Mouse (Mus musculus): ENCODE data around the gene Slc16a14. TPM values are rescaled to one million over a fixed set of nuclear protein-coding genes. Genes with fewer than 3 reads are reported as not detected.
A peak's percentile ranks its signal among the peaks of the same experiment; 100 is the strongest.

The Slc16a14 gene
- polyA plus RNA-seq, 1 experiment from 2014 or later: 0.09 TPM

GRCm38 (mm10) chr1:84943549-84943948 is 8.6 kb upstream of the Slc16a14 start:
- no peak for ATAC-seq (replicated peaks; ENCODE audit: insufficient number of reproducible peaks, low FRiP score, low TSS enrichment)
- Histone ChIP-seq H3K9ac (ENCODE audit: low read depth, low read length) (no peak overlapping the region), H3K27me3 (ENCODE audit: control insufficient read depth, insufficient read depth, low read length) (no peaks in the 10 kb centered on the region), H3K9me3 (replicated peaks; ENCODE audit: control insufficient read depth, low read length) (no peaks in the 10 kb centered on the region; the same call in 1 of the 2 replicates), H3K4me2 (no peak overlapping the region), H3K27ac (ENCODE audit: low read depth, low read length) (no peak overlapping the region), H3K4me3 (ENCODE audit: low read depth, low read length) (no peak overlapping the region), H3K4me1 (ENCODE audit: control insufficient read depth, insufficient read depth, low read length) (no peaks in the 10 kb centered on the region), H3K36me3 (ENCODE audit: control insufficient read depth, insufficient read depth, low read length) (no peaks in the 10 kb centered on the region)
- 95% methylated on average over 4 of the region's 4 CpGs for WGBS (ENCODE audit: insufficient replicate concordance)

GRCm38 (mm10) chr1:84942666-84943065 is 7.7 kb upstream of the Slc16a14 start:
- no peak for ATAC-seq (replicated peaks; ENCODE audit: insufficient number of reproducible peaks, low FRiP score, low TSS enrichment)
- H3K4me1 ChIP-seq (ENCODE audit: control insufficient read depth, insufficient read depth, low read length): no peaks in the 10 kb centered on the region

GRCm38 (mm10) chr1:84940322-84940721 is 5.4 kb upstream of the Slc16a14 start:
- Histone ChIP-seq H3K9ac (ENCODE audit: low read depth, low read length) (no peak overlapping the region), H3K9me3 (replicated peaks; ENCODE audit: control insufficient read depth, low read length) (no peaks in the 10 kb centered on the region; the same call in 1 of the 2 replicates), H3K36me3 (ENCODE audit: control insufficient read depth, insufficient read depth, low read length) (no peaks in the 10 kb centered on the region), H3K27me3 (ENCODE audit: control insufficient read depth, insufficient read depth, low read length) (peaks cover 11% of the 10 kb centered on the region), H3K27ac (ENCODE audit: low read depth, low read length) (no peak overlapping the region), H3K4me1 (ENCODE audit: control insufficient read depth, insufficient read depth, low read length) (no peaks in the 10 kb centered on the region), H3K4me2 (no peak overlapping the region), H3K4me3 (ENCODE audit: low read depth, low read length) (no peak overlapping the region)
- WGBS (ENCODE audit: insufficient replicate concordance): 82% methylated on average over 2 of the region's 2 CpGs
- ATAC-seq (replicated peaks; ENCODE audit: insufficient number of reproducible peaks, low FRiP score, low TSS enrichment): no peak

More at GRCm38 (mm10) chr1:84942666-84943065, 7.7 kb upstream of the Slc16a14 start:
- no peaks in the 10 kb centered on the region for H3K27me3 ChIP-seq (ENCODE audit: control insufficient read depth, insufficient read depth, low read length)
- no peak overlapping the region for H3K4me3 ChIP-seq (ENCODE audit: low read depth, low read length)
- H3K9me3 ChIP-seq (replicated peaks; ENCODE audit: control insufficient read depth, low read length): no peaks in the 10 kb centered on the region; the same call in 1 of the 2 replicates
- H3K36me3 ChIP-seq (ENCODE audit: control insufficient read depth, insufficient read depth, low read length): no peaks in the 10 kb centered on the region
- H3K4me2 ChIP-seq: no peak overlapping the region
- no peak overlapping the region for H3K9ac ChIP-seq (ENCODE audit: low read depth, low read length)
- H3K27ac ChIP-seq (ENCODE audit: low read depth, low read length): no peak overlapping the region

- Histone ChIP-seq H3K4me3 (ENCODE audit: low read depth, low read length) (no peak overlapping the region), H3K4me2 (no peak overlapping the region), H3K4me1 (ENCODE audit: control insufficient read depth, insufficient read depth, low read length) (no peaks in the 10 kb centered on the region), H3K27ac (ENCODE audit: low read depth, low read length) (no peak overlapping the region), H3K27me3 (ENCODE audit: control insufficient read depth, insufficient read depth, low read length) (peaks cover 14% of the 10 kb centered on the region), H3K36me3 (ENCODE audit: control insufficient read depth, insufficient read depth, low read length) (no peaks in the 10 kb centered on the region), H3K9me3 (replicated peaks; ENCODE audit: control insufficient read depth, low read length) (no peaks in the 10 kb centered on the region; the same call in 1 of the 2 replicates), H3K9ac (ENCODE audit: low read depth, low read length) (no peak overlapping the region)
- ATAC-seq (replicated peaks; ENCODE audit: insufficient number of reproducible peaks, low FRiP score, low TSS enrichment): no peak
- WGBS (ENCODE audit: insufficient replicate concordance): 76% methylated on average over 4 of the region's 4 CpGs
Measured at GRCm38 (mm10) chr1:84939466-84939865, 4.5 kb upstream of the Slc16a14 start.

- Histone ChIP-seq H3K4me3 (ENCODE audit: low read depth, low read length) (no peak overlapping the region), H3K36me3 (ENCODE audit: control insufficient read depth, insufficient read depth, low read length) (no peaks in the 10 kb centered on the region), H3K4me2 (no peak overlapping the region), H3K27ac (ENCODE audit: low read depth, low read length) (no peak overlapping the region), H3K9ac (ENCODE audit: low read depth, low read length) (no peak overlapping the region), H3K4me1 (ENCODE audit: control insufficient read depth, insufficient read depth, low read length) (no peaks in the 10 kb centered on the region), H3K27me3 (ENCODE audit: control insufficient read depth, insufficient read depth, low read length) (peaks cover 26% of the 10 kb centered on the region), H3K9me3 (replicated peaks; ENCODE audit: control insufficient read depth, low read length) (no peaks in the 10 kb centered on the region)
- WGBS (ENCODE audit: insufficient replicate concordance): 85% methylated on average over 19 of the region's 19 CpGs
- no peak for ATAC-seq (replicated peaks; ENCODE audit: insufficient number of reproducible peaks, low FRiP score, low TSS enrichment)
Measured at GRCm38 (mm10) chr1:84936716-84937510, 2.0 kb upstream of the Slc16a14 start.

GRCm38 (mm10) chr1:84935668-84936067 is 734 bp upstream of the Slc16a14 start:
- ATAC-seq (replicated peaks; ENCODE audit: insufficient number of reproducible peaks, low FRiP score, low TSS enrichment): no peak
- no peak overlapping the region for H3K4me2 ChIP-seq
- WGBS (ENCODE audit: insufficient replicate concordance): 69% methylated on average over 9 of the region's 9 CpGs

GRCm38 (mm10) chr1:84934151-84934502 is 807 bp downstream of the Slc16a14 start:
- no peaks in the 10 kb centered on the region for H3K9me3 ChIP-seq (replicated peaks; ENCODE audit: control insufficient read depth, low read length)
- H3K9ac ChIP-seq (ENCODE audit: low read depth, low read length): no peak overlapping the region
- peaks cover 26% of the 10 kb centered on the region for H3K27me3 ChIP-seq (ENCODE audit: control insufficient read depth, insufficient read depth, low read length)
- H3K4me1 ChIP-seq (ENCODE audit: control insufficient read depth, insufficient read depth, low read length): no peaks in the 10 kb centered on the region
- ATAC-seq (replicated peaks; ENCODE audit: insufficient number of reproducible peaks, low FRiP score, low TSS enrichment): peak; percentile 18; the same call in 1 of the 2 replicates
- no peak overlapping the region for H3K27ac ChIP-seq (ENCODE audit: low read depth, low read length)
- H3K4me2 ChIP-seq: peak overlapping the region; percentile 95
- WGBS (ENCODE audit: insufficient replicate concordance): under 1% methylated on average over 12 of the region's 12 CpGs
- peak overlapping the region; percentile 59 for H3K4me3 ChIP-seq (ENCODE audit: low read depth, low read length)
- H3K36me3 ChIP-seq (ENCODE audit: control insufficient read depth, insufficient read depth, low read length): no peaks in the 10 kb centered on the region

More at GRCm38 (mm10) chr1:84935668-84936067, 734 bp upstream of the Slc16a14 start:
- no peaks in the 10 kb centered on the region for H3K9me3 ChIP-seq (replicated peaks; ENCODE audit: control insufficient read depth, low read length)
- no peak overlapping the region for H3K9ac ChIP-seq (ENCODE audit: low read depth, low read length)
- H3K27ac ChIP-seq (ENCODE audit: low read depth, low read length): no peak overlapping the region
- H3K4me1 ChIP-seq (ENCODE audit: control insufficient read depth, insufficient read depth, low read length): no peaks in the 10 kb centered on the region
- H3K4me3 ChIP-seq (ENCODE audit: low read depth, low read length): no peak overlapping the region
- no peaks in the 10 kb centered on the region for H3K36me3 ChIP-seq (ENCODE audit: control insufficient read depth, insufficient read depth, low read length)
- H3K27me3 ChIP-seq (ENCODE audit: control insufficient read depth, insufficient read depth, low read length): peaks cover 26% of the 10 kb centered on the region

GRCm38 (mm10) chr1:84933472-84934150 is 1.3 kb downstream of the Slc16a14 start:
- no peak overlapping the region for H3K27ac ChIP-seq (ENCODE audit: low read depth, low read length)
- peak overlapping the region; percentile 59 for H3K4me3 ChIP-seq (ENCODE audit: low read depth, low read length)
- peaks cover 26% of the 10 kb centered on the region for H3K27me3 ChIP-seq (ENCODE audit: control insufficient read depth, insufficient read depth, low read length)
- H3K9ac ChIP-seq (ENCODE audit: low read depth, low read length): no peak overlapping the region
- no peaks in the 10 kb centered on the region for H3K4me1 ChIP-seq (ENCODE audit: control insufficient read depth, insufficient read depth, low read length)
- no peaks in the 10 kb centered on the region for H3K9me3 ChIP-seq (replicated peaks; ENCODE audit: control insufficient read depth, low read length)
- no peak for ATAC-seq (replicated peaks; ENCODE audit: insufficient number of reproducible peaks, low FRiP score, low TSS enrichment)
- 11% methylated on average over 22 of the region's 22 CpGs for WGBS (ENCODE audit: insufficient replicate concordance)
- H3K36me3 ChIP-seq (ENCODE audit: control insufficient read depth, insufficient read depth, low read length): no peaks in the 10 kb centered on the region
- peak overlapping the region; percentile 95 for H3K4me2 ChIP-seq

All from heart, embryonic 11.5 days (tissue).